Mouse (Mus musculus) stomach, embryonic 16.5 days (tissue): ENCODE measurements at regions not wholly inside any gene's neighbourhood (a gene's known extent, or its start where the extent isn't known, plus 50 kb on each side); places are given as distances from the start of the nearest gene placed in this dataset.

Experiments used
- ATAC-seq: fragments of 200-750 bp; cut with Nextera tagmentation; 2 replicates; pipeline ENCODE4 v1.8.0; 2017; ENCODE audit warnings: moderate number of reproducible peaks, moderate TSS enrichment; ENCODE audit not compliant: insufficient read depth, low FRiP score
- H3K27ac ChIP-seq: fragments of 300-500 bp; sonication (generic); 2 replicates; pipeline ENCODE4 v1.5.1; 2014; ENCODE audit warnings: low read length
- H3K27me3 ChIP-seq: fragments of 300-500 bp; sonication (generic); 2 replicates; pipeline ENCODE4 v1.6.1; 2014; ENCODE audit warnings: low read length, control low read depth, mixed read lengths; ENCODE audit not compliant: control insufficient read depth, insufficient read depth
- H3K36me3 ChIP-seq: fragments of 300-500 bp; sonication (generic); 2 replicates; pipeline ENCODE4 v1.6.1; 2014; ENCODE audit warnings: low read length; ENCODE audit not compliant: control insufficient read depth, insufficient read depth
- H3K4me1 ChIP-seq: fragments of 300-500 bp; sonication (generic); 2 replicates; pipeline ENCODE4 v1.6.1; 2014; ENCODE audit warnings: low read length, control low read depth, mixed read lengths; ENCODE audit not compliant: control insufficient read depth, insufficient read depth
- H3K4me2 ChIP-seq: fragments of 300-500 bp; sonication (generic); 2 replicates; pipeline ENCODE4 v1.6.1; 2014; ENCODE audit warnings: low read depth, low read length, mixed read lengths
- H3K4me3 ChIP-seq: fragments of 300-500 bp; sonication (generic); replicated peaks from 2 replicates; pipeline ENCODE4 v1.5.1; 2014; ENCODE audit warnings: mild to moderate bottlenecking, low read length
- H3K9ac ChIP-seq: fragments of 300-500 bp; sonication (generic); 2 replicates; pipeline ENCODE4 v1.6.1; 2014; ENCODE audit warnings: low read length
- H3K9me3 ChIP-seq: fragments of 300-500 bp; sonication (generic); replicated peaks from 2 replicates; pipeline ENCODE4 v1.6.1; 2016; ENCODE audit warnings: low read length, control low read depth; ENCODE audit not compliant: control insufficient read depth
- WGBS: fragments of 180-500 bp; shearing (Covaris S2); extraction: QIAGEN DNeasy Blood & Tissue Kit; methylation state at CpG from one replicate; pipeline ENCODE4 v1.1.7; 2014; 5-methylcytosine and 5-hydroxymethylcytosine counted together

DNA sequence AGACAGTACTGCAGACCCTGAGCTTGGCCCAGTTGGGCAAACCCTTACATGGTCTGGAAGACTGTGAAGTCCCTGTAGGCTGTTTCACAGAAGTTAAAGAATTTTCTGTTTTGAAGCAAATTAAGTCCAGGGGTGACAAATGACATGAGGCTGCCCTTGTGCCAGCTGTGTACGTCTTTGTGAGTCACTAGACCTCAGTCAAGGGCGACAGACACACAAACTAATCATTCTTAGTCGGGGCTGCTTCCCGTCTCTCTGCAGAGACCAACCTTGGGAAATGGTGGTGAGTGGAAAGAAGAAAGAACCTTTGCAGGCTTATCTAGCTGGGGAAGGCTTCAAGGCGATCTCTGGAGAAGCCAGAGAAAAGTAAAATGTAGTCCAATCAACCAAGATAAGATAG, 107.8 kb upstream of the Bmper start:
- Histone ChIP-seq H3K27me3 (no peaks in the 10 kb centered on the region), H3K4me1 (no peaks in the 10 kb centered on the region), H3K27ac (no peak overlapping the region), H3K9me3 (no peaks in the 10 kb centered on the region), H3K9ac (no peak overlapping the region), H3K4me2 (no peak overlapping the region), H3K4me3 (no peak overlapping the region), H3K36me3 (no peaks in the 10 kb centered on the region)
- 54% methylated on average over 5 of the region's 5 CpGs for WGBS
- ATAC-seq: no peak

DNA sequence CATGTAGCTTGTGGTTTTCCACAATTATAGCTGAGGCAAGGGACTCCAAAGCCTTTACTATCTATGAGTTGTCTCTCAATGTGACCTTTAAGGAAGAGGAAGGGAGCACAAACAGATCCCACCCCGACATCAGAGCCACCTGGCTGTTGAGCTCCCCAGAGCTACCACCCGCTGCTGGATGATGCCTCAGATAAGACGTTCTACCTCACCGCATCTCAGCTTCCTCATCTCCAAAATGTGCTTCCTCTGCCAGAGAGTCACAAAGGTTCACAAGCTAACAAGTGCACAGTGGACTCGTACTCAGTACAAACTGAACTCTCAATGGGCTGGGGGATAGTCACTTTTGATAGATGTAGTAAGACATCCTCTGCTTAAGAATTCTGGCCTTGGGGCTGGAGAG, 107.3 kb upstream of the Bmper start:
- Histone ChIP-seq H3K36me3 (no peaks in the 10 kb centered on the region), H3K27ac (no peak overlapping the region), H3K4me1 (no peaks in the 10 kb centered on the region), H3K27me3 (no peaks in the 10 kb centered on the region), H3K9me3 (no peaks in the 10 kb centered on the region), H3K4me3 (no peak overlapping the region), H3K4me2 (no peak overlapping the region), H3K9ac (no peak overlapping the region)
- no peak for ATAC-seq
- WGBS: 80% methylated on average over 5 of the region's 5 CpGs

DNA sequence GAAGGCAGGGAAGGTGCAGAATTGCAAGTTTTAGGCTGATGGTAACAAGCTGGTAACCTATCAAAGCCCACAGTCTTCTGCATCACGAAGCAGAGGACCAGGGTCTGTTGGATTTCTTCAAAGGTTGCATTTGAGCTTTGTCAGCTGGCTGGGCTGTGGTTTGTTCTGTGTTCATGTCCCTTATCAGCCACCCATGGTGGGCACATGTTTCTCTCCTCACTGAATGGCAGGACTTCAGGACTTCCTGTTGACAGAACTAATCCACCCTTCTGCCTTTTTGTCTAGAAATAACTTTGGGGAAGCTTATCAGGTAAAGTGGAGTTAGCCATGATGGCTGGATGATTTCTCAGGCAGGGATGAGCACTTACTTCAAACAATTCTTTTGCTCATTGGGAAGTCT, 106.6 kb upstream of the Bmper start:
- Histone ChIP-seq H3K4me1 (no peaks in the 10 kb centered on the region), H3K36me3 (no peaks in the 10 kb centered on the region), H3K9me3 (no peaks in the 10 kb centered on the region), H3K9ac (no peak overlapping the region), H3K4me2 (no peak overlapping the region), H3K27me3 (no peaks in the 10 kb centered on the region), H3K27ac (no peak overlapping the region), H3K4me3 (no peak overlapping the region)
- no peak for ATAC-seq
- 63% methylated on average over 1 of the region's 1 CpGs for WGBS

DNA sequence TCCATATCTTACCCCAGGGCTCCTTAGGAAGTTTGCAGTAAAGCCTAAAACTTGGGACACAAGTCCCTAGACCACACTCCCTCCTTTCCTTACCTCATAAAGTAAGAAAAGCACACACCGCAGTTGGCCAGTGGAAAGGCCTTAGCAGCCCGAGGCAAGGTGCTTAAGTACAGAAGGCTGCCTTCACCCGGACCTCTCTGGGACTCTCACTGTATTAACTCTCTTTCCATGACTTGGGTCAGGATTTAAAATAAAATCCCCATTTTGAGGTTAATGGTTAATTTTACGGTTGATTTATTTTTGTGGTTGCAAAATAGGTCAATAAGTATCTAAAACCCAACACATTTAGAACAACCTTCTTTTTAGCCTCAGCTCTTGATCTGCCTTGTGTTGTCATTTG, 103.1 kb upstream of the Bmper start:
- no peak overlapping the region for H3K4me3 ChIP-seq
- H3K9ac ChIP-seq: no peak overlapping the region
- H3K36me3 ChIP-seq: no peaks in the 10 kb centered on the region
- H3K4me1 ChIP-seq: no peaks in the 10 kb centered on the region
- no peak overlapping the region for H3K4me2 ChIP-seq
- 79% methylated on average over 4 of the region's 4 CpGs for WGBS
- H3K27ac ChIP-seq: no peak overlapping the region
- H3K9me3 ChIP-seq: no peaks in the 10 kb centered on the region
- no peak for ATAC-seq
- no peaks in the 10 kb centered on the region for H3K27me3 ChIP-seq

DNA sequence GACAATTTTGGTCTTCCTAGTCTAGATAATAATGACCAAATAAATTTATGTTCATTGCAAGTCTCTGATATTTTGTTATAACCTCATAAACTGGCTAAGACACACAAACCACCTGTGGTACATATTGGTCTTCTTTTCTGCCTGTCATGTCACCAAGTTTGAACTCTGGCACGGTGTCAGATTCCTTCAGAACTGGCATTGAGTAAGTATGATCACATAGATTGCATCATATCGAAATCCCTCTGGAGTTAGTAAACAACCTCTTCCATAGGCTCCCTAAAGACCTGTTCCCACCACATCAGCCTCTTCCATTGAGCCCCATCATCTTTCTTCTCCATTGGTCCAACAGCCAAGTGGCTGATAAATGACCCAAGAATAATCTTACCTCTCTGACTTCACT, 102.1 kb upstream of the Bmper start:
- Histone ChIP-seq H3K4me3 (no peak overlapping the region), H3K36me3 (no peaks in the 10 kb centered on the region), H3K27me3 (no peaks in the 10 kb centered on the region), H3K9ac (no peak overlapping the region), H3K4me1 (no peaks in the 10 kb centered on the region), H3K4me2 (no peak overlapping the region), H3K27ac (no peak overlapping the region), H3K9me3 (no peaks in the 10 kb centered on the region)
- WGBS: 84% methylated on average over 2 of the region's 2 CpGs
- no peak for ATAC-seq

DNA sequence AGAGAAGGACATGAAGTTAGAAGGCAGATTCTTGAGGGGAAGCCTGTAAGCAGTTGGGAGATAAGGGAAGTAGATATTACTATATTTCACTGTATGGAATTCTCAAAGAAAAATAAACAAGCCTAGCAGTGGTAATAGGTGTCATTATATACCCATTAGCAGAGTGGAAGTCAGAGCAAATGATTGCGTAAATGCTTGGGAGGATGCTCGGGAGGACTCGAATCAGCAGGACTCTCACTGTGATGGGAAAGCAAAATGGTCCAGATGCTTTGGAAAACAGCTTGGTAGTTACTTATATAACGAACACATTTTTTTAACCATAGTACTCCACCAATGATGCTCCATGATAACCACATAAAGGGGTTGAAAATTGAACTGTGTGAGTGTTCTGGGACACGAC, 100.4 kb upstream of the Bmper start:
- H3K9me3 ChIP-seq: no peaks in the 10 kb centered on the region
- 77% methylated on average over 5 of the region's 5 CpGs for WGBS
- H3K27me3 ChIP-seq: no peaks in the 10 kb centered on the region
- no peaks in the 10 kb centered on the region for H3K4me1 ChIP-seq
- H3K9ac ChIP-seq: no peak overlapping the region
- no peak overlapping the region for H3K4me2 ChIP-seq
- no peaks in the 10 kb centered on the region for H3K36me3 ChIP-seq
- no peak overlapping the region for H3K27ac ChIP-seq
- no peak for ATAC-seq
- no peak overlapping the region for H3K4me3 ChIP-seq

DNA sequence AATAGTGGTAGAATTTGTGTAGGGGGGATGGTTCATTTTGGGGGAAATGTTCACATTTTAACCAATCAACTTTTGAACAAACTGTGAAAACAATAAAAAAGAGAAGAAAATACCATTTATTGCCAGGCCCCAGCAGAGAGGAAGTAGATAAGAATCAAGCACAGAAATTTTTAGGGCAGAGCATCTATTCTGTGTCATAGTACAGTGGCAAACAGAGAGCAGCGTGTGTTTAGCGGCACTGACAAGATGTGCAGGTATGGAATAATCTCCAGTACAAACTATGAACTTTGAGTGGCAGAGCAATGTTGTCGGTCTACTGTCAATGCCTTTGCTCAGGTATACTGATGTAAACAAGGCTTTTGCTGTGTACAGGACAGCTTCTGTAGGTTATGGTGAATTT, 99.4 kb upstream of the Bmper start:
- ATAC-seq: no peak
- WGBS: 79% methylated on average over 3 of the region's 3 CpGs
- Histone ChIP-seq H3K4me2 (no peak overlapping the region), H3K36me3 (no peaks in the 10 kb centered on the region), H3K4me3 (no peak overlapping the region), H3K9ac (no peak overlapping the region), H3K27ac (no peak overlapping the region), H3K4me1 (no peaks in the 10 kb centered on the region), H3K27me3 (no peaks in the 10 kb centered on the region), H3K9me3 (no peaks in the 10 kb centered on the region)

DNA sequence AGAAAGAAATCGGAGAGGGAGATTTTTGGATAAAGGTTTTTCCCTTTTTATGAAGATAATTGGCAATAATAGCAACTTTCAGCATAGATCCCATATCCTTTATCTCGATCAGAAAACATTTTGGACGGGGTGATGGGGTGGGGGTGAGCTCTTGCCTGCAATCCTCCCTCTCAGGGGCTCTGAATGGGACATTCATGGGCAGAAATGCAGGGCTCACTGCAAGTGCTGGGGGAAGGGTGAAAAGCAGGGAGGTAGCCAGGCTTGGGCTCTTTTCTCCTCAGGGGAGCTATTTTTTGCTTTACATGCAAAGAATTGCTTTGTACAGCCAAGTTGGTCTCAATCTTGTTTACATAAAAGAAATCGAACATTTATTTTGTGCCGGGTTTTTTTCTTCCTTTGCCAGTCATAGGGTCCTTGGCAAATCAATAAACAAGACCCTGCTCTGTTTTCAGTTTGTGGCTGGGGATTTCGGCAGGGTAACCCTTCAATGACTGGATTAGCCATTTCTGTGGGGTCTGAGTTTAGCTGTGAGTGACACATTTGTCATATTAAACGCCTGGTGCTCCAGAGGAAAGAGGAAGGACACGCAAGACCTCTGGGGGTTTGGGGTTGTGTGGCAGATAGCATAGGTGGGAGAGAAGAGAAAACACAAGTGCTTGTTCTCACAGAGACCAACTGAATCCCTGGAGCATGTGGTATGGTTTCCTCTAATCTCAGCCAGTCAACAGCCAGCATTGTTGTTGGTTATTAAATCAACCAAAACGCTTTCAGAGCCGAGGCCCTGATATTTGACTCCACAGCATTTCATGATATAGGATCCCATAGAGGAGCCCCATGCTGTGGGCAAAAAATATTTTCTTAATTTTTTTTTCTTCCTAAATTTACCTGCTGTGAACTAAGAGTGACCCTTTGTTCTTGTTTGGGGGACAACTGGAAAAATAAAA, 96.8 kb upstream of the Bmper start:
- H3K36me3 ChIP-seq: no peaks in the 10 kb centered on the region
- no peaks in the 10 kb centered on the region for H3K27me3 ChIP-seq
- no peaks in the 10 kb centered on the region for H3K4me1 ChIP-seq
- WGBS: 50% methylated on average over 10 of the region's 10 CpGs
- no peak overlapping the region for H3K9ac ChIP-seq
- H3K9me3 ChIP-seq: no peaks in the 10 kb centered on the region
- H3K27ac ChIP-seq: no peak overlapping the region
- no peak overlapping the region for H3K4me2 ChIP-seq
- no peak overlapping the region for H3K4me3 ChIP-seq
- ATAC-seq: no peak

DNA sequence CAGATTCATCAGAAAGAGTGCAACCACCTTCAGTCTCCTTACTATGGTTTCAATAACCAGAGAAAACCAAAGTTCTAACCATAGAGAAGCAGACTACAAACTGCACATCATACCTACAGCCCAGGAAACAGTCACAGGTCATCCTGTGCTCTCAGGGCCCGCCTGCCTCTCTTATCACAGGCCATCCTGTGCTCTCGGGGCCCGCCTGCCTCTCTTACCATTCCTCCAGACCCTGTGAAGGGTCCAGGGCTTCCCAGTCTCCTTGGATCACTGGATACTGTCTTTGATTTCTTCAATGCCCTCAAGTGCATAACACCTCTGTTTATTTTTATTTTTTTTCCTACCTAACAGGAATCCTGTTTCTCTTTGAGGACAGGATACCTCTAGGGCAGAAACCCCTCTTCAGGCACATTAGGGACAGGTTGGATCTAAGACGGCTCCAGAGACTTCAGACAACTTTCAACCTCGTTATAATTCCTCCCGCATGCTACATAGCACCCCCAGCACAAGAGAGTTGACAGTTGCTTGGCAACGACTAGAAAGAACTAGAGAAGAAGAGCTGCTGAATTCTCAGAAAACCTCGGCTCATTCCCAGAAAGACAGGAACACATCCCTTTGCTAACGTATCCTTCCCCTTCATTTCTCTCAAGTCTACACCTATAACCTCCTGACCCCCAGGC, 95.4 kb upstream of the Bmper start:
- H3K27ac ChIP-seq: no peak overlapping the region

More for the DNA sequence above, 95.4 kb upstream of the Bmper start:
- Histone ChIP-seq H3K27me3 (no peaks in the 10 kb centered on the region), H3K9ac (no peak overlapping the region), H3K36me3 (no peaks in the 10 kb centered on the region), H3K4me1 (no peaks in the 10 kb centered on the region), H3K9me3 (no peaks in the 10 kb centered on the region), H3K4me2 (no peak overlapping the region), H3K4me3 (no peak overlapping the region)
- WGBS: 61% methylated on average over 9 of the region's 9 CpGs
- ATAC-seq: no peak
